Mouse (Mus musculus): Measurements from ENCODE around the gene Ikzf2. TPM values are rescaled to one million over a fixed set of nuclear protein-coding genes. Genes with fewer than 3 reads are reported as not detected.

Ikzf2 gene
- total RNA-seq (2021) = 1 to 10 TPM; 3.7 to 4.8 TPM
- long read RNA-seq, experiment 1, partial matches to known transcripts = 0 of 2 reads
- long read RNA-seq, experiment 1, other reads (novel, unspliced or antisense) = 2 of 2 reads
- long read RNA-seq, experiment 2 = 0 reads

DNA sequence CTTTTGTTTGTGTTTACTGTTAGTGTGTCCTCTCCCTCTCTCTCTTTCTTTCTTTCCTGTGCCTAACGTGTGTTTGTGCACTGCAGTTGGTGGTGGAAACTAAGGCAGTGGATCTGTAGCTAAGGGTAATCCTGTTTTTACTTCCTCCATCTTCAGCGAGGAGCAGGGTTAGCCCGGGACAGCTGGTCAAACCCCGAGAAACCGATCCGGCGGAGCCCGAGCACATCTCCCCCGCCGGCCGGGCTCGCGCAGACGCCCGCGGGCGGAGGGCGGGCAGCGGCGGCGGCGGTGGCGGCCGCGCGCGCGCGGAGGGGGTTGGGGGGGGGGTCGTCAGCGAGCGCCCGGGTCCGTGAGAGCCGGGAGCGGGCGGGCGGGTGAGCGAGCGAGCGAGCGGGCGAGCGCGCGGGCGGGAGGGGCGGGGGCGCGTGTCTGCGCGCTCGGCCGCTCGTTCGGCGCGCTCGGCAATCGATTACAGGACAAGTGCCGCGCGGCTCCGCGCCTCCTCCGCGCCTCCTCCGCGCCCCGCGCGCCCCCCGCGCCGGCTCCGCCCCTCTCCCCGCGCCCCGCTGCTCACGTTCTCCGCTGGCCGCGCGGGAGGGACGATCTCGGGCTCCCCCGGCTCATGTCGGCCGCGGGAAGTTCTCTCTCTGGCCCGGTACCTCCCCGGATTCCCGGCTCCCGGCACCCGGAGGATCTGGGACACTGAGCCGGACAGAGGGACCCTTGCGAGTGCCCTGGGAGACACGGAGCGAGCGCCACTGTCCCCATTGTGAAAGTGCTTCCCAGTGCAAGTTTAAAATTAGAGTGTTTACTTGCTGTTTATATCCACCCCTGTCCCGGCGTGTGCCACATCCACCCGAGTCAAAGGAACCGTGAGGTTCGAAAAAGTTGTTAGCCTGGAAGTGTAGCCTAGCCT is at the start of gene Ikzf2:
TSS of gene Ikzf2 (minus strand) at position 170 of the 916 bp plus-strand sequence.
- TF ChIP-seq CTCF (IDR thresholded peaks at IDR 0.05) = no peak
- Histone ChIP-seq H3K27ac (peak within 1 kb of the TSS; percentile 81), H3K4me3 (peak within 1 kb of the TSS; percentile 84)
- DNase-seq (ENCODE audit: extremely low spot score in 1 of 2, low spot score in 2 of 2) = peak; percentile 65 to 67
- intact Hi-C loops (cut with DNase I) = loop anchor here (5.0 kb wide), 2 partner anchors 250 to 445 kb away; no protein-coding TSS in a partner anchor

DNA sequence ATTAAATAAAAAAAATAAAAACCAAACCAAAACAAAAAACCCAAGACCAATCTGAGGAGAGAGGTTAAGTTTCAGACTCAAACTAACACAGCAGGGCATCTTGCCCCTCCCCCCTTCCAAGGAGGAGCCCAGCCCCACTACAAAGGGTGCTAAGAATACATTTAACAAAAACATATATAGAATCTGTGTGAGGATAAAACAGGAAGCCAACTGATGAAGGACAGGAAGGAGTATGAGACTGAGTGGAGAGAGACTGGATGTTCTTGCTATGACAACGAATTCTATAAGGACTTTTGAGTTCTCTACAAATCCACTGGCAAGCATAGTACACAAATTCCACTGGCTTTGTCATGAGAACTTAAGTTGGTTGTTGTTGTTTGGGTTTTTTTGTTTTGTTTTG is 42.7 kb upstream of the Ikzf2 start:
- H3K4me3 ChIP-seq = no peak overlapping the region
- no peak overlapping the region for H3K27ac ChIP-seq
- DNase-seq (ENCODE audit: extremely low spot score in 1 of 2, low spot score in 2 of 2) = no peak
- intact Hi-C loops (cut with DNase I) = no loop called here
- no peak for TF ChIP-seq CTCF (IDR thresholded peaks at IDR 0.05)

- Histone ChIP-seq H3K27ac (no peak overlapping the region), H3K4me3 (no peak overlapping the region)
- no peak for TF ChIP-seq CTCF (IDR thresholded peaks at IDR 0.05)
- intact Hi-C loops (cut with DNase I) = no loop called here
- no peak for DNase-seq (ENCODE audit: extremely low spot score in 1 of 2, low spot score in 2 of 2)
Measured at GRCm38 (mm10) chr1:69729031-69729679, 42.1 kb upstream of the Ikzf2 start.

GRCm38 (mm10) chr1:69727968-69728367 is 40.9 kb upstream of the Ikzf2 start:
- DNase-seq (ENCODE audit: extremely low spot score in 1 of 2, low spot score in 2 of 2) = no peak
- no peak overlapping the region for H3K27ac ChIP-seq
- H3K4me3 ChIP-seq = no peak overlapping the region
- no peak for TF ChIP-seq CTCF (IDR thresholded peaks at IDR 0.05)
- intact Hi-C loops (cut with DNase I) = no loop called here

DNA sequence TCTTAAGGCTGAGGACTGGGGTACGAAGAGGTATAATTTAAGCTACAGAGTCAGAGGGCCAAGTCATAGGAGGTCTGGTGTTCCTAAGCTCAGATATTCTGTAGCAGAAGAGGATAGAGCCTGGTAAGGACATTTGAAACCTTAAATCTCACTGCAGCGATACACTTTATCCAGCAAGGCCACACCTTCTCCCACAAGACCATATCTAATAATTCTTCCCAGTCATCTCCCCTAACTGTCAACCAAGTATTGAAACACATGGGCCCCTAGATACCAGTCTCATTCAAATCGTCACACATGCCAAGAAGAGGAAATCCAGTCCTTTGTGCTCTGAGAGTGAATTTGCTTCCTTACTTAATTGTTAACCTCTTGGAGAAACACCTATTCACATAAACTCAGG is 30.1 kb upstream of the Ikzf2 start:
- intact Hi-C loops (cut with DNase I) = no loop called here
- no peak overlapping the region for H3K4me3 ChIP-seq
- no peak overlapping the region for H3K27ac ChIP-seq
- no peak for TF ChIP-seq CTCF (IDR thresholded peaks at IDR 0.05)
- no peak for DNase-seq (ENCODE audit: extremely low spot score in 1 of 2, low spot score in 2 of 2)

DNA sequence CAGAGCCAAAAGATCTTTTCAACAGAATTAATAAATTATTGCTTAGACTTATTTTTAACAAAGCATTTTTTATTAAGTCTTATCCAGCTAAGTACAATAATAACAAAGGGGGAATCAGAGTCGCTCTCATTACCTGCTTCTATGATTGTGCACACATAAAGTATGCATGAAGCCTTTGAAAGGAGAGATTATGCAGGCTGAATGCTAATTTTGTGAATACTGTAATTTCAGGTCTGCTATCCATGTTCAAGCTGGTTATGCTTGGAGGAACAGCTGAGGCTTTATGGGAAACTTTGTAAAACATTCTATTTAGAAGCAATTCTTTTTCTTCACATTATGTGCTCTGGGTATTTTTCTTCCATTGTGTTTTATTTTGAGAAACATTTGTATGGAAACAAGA is 21.5 kb upstream of the Ikzf2 start:
- intact Hi-C loops (cut with DNase I) = no loop called here
- H3K4me3 ChIP-seq = no peak overlapping the region
- TF ChIP-seq CTCF (IDR thresholded peaks at IDR 0.05) = no peak

GRCm38 (mm10) chr1:69703506-69704156 is 16.6 kb upstream of the Ikzf2 start:
- Histone ChIP-seq H3K27ac (no peak overlapping the region), H3K4me3 (no peak overlapping the region)
- intact Hi-C loops (cut with DNase I) = no loop called here
- no peak for DNase-seq (ENCODE audit: extremely low spot score in 1 of 2, low spot score in 2 of 2)
- TF ChIP-seq CTCF (IDR thresholded peaks at IDR 0.05) = no peak

More for the DNA sequence above, 21.5 kb upstream of the Ikzf2 start:
- H3K27ac ChIP-seq = no peak overlapping the region
- no peak for DNase-seq (ENCODE audit: extremely low spot score in 1 of 2, low spot score in 2 of 2)

- TF ChIP-seq CTCF (IDR thresholded peaks at IDR 0.05) = no peak
- intact Hi-C loops (cut with DNase I) = no loop called here
- no peak overlapping the region for H3K27ac ChIP-seq
- no peak for DNase-seq (ENCODE audit: extremely low spot score in 1 of 2, low spot score in 2 of 2)
- H3K4me3 ChIP-seq = no peak overlapping the region
Measured at GRCm38 (mm10) chr1:69691946-69692345, 4.9 kb upstream of the Ikzf2 start.

- Histone ChIP-seq H3K4me3 (no peak overlapping the region), H3K27ac (no peak overlapping the region)
- intact Hi-C loops (cut with DNase I) = loop anchor here (1.0 to 5.0 kb wide), 3 partner anchors 252 to 447 kb away; no protein-coding TSS in a partner anchor
- DNase-seq (ENCODE audit: extremely low spot score in 1 of 2, low spot score in 2 of 2) = peak; percentile 28 to 43
- peak; percentile 76 for TF ChIP-seq CTCF (IDR thresholded peaks at IDR 0.05)
Measured at GRCm38 (mm10) chr1:69688961-69689360, 1.9 kb upstream of the Ikzf2 start.

GRCm38 (mm10) chr1:69688118-69688517 is 1.1 kb upstream of the Ikzf2 start:
- intact Hi-C loops (cut with DNase I) = loop anchor here (5.0 kb wide), 2 partner anchors 251 to 446 kb away; no protein-coding TSS in a partner anchor
- DNase-seq (ENCODE audit: extremely low spot score in 1 of 2, low spot score in 2 of 2) = no peak
- Histone ChIP-seq H3K27ac (peak overlapping the region; percentile 81), H3K4me3 (peak overlapping the region; percentile 84)
- no peak for TF ChIP-seq CTCF (IDR thresholded peaks at IDR 0.05)

- no peak for DNase-seq (ENCODE audit: extremely low spot score in 1 of 2, low spot score in 2 of 2)
- intact Hi-C loops (cut with DNase I) = loop anchor here (5.0 kb wide), 2 partner anchors 249 to 444 kb away; no protein-coding TSS in a partner anchor
- no peak for TF ChIP-seq CTCF (IDR thresholded peaks at IDR 0.05)
- H3K4me3 ChIP-seq = peak overlapping the region; percentile 55
- peak overlapping the region; percentile 81 for H3K27ac ChIP-seq
Measured at GRCm38 (mm10) chr1:69686741-69687075, 337 bp downstream of the Ikzf2 start.
